Mouse (Mus musculus) ES-Bruce4 (cell line): ENCODE data around the gene Twnk.

ENCODE experiments used
- CTCF ChIP-seq: IDR thresholded peaks from one replicate; pipeline ENCODE4 v1.8.1; 2011; ENCODE audit warnings: low read depth, low read length
- POLR2A ChIP-seq: IDR thresholded peaks from one replicate; pipeline ENCODE4 v1.8.1; 2011; ENCODE audit warnings: low read length; ENCODE audit not compliant: insufficient read depth

- no peak for TF ChIP-seq POLR2A
- TF ChIP-seq CTCF = peak; percentile 85
Observed at GRCm38 (mm10) chr19:45031780-45032179, 26.3 kb downstream of the Twnk start.
